Mouse (Mus musculus) heart, embryonic 10.5 days (tissue): Measurements from ENCODE around the gene 1500011B03Rik. TPM values are rescaled to one million over a fixed set of nuclear protein-coding genes. Genes with fewer than 3 reads are reported as not detected.

ENCODE experiments used
- DNase-seq: peaks from one replicate; pipeline ENCODE4 v3.0.0-alpha.2; 2017; ENCODE audit warnings: low spot score
- H3K27ac ChIP-seq: fragments of 300-500 bp; sonication (generic); 2 replicates; pipeline ENCODE4 v1.5.1; 2016; ENCODE audit warnings: mild to moderate bottlenecking
- H3K27me3 ChIP-seq: fragments of 300-500 bp; sonication (generic); 2 replicates; pipeline ENCODE4 v1.6.1; 2016; ENCODE audit warnings: mild to moderate bottlenecking; ENCODE audit not compliant: poor library complexity, insufficient read depth, severe bottlenecking
- H3K36me3 ChIP-seq: fragments of 300-500 bp; sonication (generic); 2 replicates; pipeline ENCODE4 v1.6.1; 2016; ENCODE audit warnings: mild to moderate bottlenecking, moderate library complexity
- H3K4me1 ChIP-seq: fragments of 300-500 bp; sonication (generic); 2 replicates; pipeline ENCODE4 v1.6.1; 2016; ENCODE audit warnings: mild to moderate bottlenecking
- H3K4me3 ChIP-seq: fragments of 300-500 bp; sonication (generic); 2 replicates; pipeline ENCODE4 v1.5.1; 2016; ENCODE audit warnings: mild to moderate bottlenecking, moderate library complexity
- H3K9me3 ChIP-seq: fragments of 300-500 bp; sonication (generic); 2 replicates; pipeline ENCODE4 v1.6.1; 2016; ENCODE audit warnings: mild to moderate bottlenecking, moderate library complexity
- WGBS: fragments of 180-500 bp; shearing (Covaris S2); methylation state at CpG from one replicate; pipeline ENCODE4 v1.1.7; 2016; 5-methylcytosine and 5-hydroxymethylcytosine counted together
- microRNA-seq: library from miRNA; unstranded; fragments of <30 nt; microRNA quantifications from one replicate; pipeline ENCODE4, GENCODE M21; 2017
- polyA plus RNA-seq: library from polyadenylated mRNA; unstranded; fragments of >200 nt; fragmentation: Nextera tagmentation; extraction: Ambion mirVana; gene quantifications from 2 replicates; pipeline ENCODE4 v1.2.1, GENCODE M21; 2016

1500011B03Rik gene
- polyA plus RNA-seq, 1 experiment from 2014 or later: 77.1 TPM

- Histone ChIP-seq H3K4me3 (peak overlapping the region; percentile 100), H3K27ac (peak overlapping the region; percentile 100), H3K36me3 (0 out of 2 replicates have a peak, but pooled peaks cover 5% of the 10 kb centered on the region), H3K9me3 (no peaks in the 10 kb centered on the region), H3K27me3 (no peaks in the 10 kb centered on the region), H3K4me1 (peaks cover 38% of the 10 kb centered on the region)
- under 1% methylated on average over 50 of the region's 52 CpGs for WGBS
- peak; percentile 97 for DNase-seq
Observed at GRCm38 (mm10) chr5:114773211-114773710, 50.0 kb downstream of the 1500011B03Rik start.

DNA sequence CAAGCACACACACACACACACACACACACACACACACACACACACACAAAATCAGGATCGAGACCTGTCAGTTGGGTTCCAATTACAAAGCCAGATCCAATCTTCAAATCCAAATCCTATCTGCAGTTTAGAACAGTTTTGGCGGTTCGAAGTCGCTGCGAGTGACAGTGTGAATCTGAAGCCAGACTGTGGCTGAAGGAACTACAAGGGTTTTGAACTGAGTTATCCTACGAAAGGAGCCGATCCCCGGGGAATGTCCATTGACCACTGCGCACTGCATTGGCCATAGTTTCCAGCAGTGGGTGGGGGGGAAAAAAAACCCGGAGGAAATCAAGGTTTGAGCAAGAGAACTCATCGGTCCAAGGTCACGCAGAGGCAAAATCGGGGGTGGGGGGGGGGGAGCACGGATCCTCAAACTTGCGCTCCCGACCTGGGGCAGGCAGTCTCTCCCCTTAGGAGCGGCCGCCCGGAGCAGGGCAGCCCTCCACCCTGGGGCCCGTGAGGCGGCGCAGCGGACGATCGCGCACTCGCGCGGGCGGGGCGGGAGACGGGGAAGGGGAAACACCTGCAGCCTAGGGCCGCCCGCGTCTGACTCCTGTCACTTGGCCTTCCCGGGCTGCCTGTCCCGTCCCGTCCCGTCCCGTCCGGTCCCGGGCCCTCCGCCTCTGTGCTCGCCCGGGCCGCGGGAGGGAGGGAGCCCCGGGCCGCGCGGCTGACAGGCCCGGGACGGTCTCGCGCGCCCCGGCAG, 50.6 kb downstream of the 1500011B03Rik start:
- DNase-seq: no peak
- 2% methylated on average over 44 of the region's 57 CpGs for WGBS
- Histone ChIP-seq H3K36me3 (0 out of 2 replicates have a peak, but pooled peaks cover 5% of the 10 kb centered on the region), H3K9me3 (no peaks in the 10 kb centered on the region), H3K27ac (peak overlapping the region; percentile 100), H3K4me3 (peak overlapping the region; percentile 100), H3K4me1 (peaks cover 38% of the 10 kb centered on the region), H3K27me3 (no peaks in the 10 kb centered on the region)

- WGBS: 70% methylated on average over 8 of the region's 8 CpGs
- Histone ChIP-seq H3K27ac (no peak overlapping the region), H3K27me3 (no peaks in the 10 kb centered on the region), H3K4me1 (peaks cover 41% of the 10 kb centered on the region), H3K36me3 (0 out of 2 replicates have a peak, but pooled peaks cover 5% of the 10 kb centered on the region), H3K4me3 (peak overlapping the region; percentile 100), H3K9me3 (no peaks in the 10 kb centered on the region)
- DNase-seq: no peak
Observed at GRCm38 (mm10) chr5:114771796-114772195, 51.5 kb downstream of the 1500011B03Rik start.

DNA sequence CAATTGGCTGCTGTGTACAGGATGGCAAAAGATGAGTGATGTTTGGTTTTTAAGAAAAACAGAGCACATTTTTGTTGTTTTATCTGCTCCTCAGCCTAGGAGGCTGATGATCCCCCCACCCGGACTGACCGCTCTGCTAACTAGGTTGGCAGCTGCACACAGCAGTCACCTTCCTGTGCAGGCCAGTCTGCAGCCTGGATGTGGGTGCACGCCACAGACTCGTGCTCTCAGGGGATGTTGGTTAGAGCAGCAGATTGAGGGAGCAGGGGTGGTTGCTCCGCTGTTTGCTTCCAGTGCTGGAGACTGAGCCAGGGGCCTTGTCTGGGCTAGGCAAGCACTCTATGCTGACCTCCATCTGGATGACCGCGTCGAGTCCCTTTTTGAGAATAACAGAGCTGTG, 53.5 kb downstream of the 1500011B03Rik start:
- no peaks in the 10 kb centered on the region for H3K27me3 ChIP-seq
- no peak for DNase-seq
- H3K36me3 ChIP-seq: peaks cover 17% of the 10 kb centered on the region
- no peak overlapping the region for H3K27ac ChIP-seq
- no peaks in the 10 kb centered on the region for H3K9me3 ChIP-seq
- H3K4me1 ChIP-seq: peaks cover 31% of the 10 kb centered on the region
- 89% methylated on average over 8 of the region's 8 CpGs for WGBS
- no peak overlapping the region for H3K4me3 ChIP-seq

DNA sequence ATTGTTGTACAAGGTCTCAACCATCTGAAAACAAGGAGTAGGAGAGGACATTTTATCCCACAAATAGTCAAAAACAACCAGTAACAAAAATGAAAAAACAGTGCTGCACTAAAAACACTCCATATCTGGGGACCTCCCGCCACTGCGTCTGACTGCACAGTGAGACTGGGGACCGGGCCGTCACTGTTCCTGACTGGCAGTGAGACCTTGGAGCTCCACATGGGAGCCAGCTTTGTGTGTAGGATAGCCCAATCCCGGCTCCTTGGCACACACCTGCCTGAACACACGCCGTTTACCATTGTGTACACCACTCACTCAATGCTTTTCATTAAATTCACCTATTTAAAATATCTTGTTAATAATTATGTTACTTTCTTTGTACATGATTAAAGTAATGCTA, 56.1 kb downstream of the 1500011B03Rik start:
- Histone ChIP-seq H3K9me3 (no peaks in the 10 kb centered on the region), H3K4me3 (no peak overlapping the region), H3K27ac (no peak overlapping the region), H3K36me3 (peaks cover 41% of the 10 kb centered on the region), H3K27me3 (no peaks in the 10 kb centered on the region), H3K4me1 (peaks cover 23% of the 10 kb centered on the region)
- DNase-seq: no peak
- WGBS: 88% methylated on average over 7 of the region's 7 CpGs

- Histone ChIP-seq H3K4me3 (no peak overlapping the region), H3K27me3 (no peaks in the 10 kb centered on the region), H3K36me3 (peaks cover 46% of the 10 kb centered on the region), H3K27ac (no peak overlapping the region), H3K9me3 (no peaks in the 10 kb centered on the region), H3K4me1 (peaks cover 23% of the 10 kb centered on the region)
- DNase-seq: no peak
- WGBS: 77% methylated on average over 8 of the region's 8 CpGs
Observed at GRCm38 (mm10) chr5:114766686-114767085, 56.6 kb downstream of the 1500011B03Rik start.

DNA sequence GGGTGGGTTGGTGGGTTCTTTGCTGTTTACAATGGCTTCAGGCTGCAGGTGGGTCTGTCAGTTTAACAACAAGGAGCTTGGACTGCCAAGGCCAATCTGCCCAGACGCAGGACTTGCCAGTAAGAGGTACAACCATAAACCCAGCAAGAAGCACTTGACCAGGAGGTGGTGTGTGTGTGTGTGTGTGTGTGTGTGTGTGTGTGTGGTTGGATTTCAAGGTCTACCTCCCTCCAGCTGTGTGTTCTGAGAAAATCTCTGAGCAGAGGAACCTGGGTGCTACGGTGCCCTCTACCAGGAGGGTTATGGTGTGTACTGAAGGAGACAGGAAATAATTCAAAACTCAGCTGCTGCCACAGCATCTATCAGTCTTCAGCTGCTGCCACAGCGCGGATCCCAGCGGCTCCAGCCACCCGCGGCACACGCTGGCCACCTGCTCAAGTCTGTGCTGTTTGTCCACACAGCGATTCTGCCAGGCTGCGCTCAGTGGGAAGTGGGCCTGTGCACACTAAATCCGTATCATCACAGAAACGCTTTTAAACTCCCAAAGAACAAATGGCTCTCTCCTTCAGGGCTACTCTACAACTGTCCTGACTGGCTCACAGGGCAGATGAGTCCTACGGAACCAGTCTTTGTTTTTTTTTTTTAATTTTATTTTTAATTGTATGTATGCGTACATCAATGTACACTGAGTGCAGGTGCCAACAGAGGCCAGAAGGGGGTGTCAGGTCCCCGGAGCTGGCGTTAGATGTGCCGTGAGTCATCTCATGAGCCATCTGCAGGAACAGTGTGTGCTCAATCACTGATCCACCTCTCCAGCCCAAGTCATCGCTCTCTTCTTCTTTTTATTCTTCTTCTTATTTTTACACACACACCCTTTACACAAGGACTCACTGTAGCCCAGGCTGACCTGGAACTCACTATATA, 58.2 kb downstream of the 1500011B03Rik start:
- 90% methylated on average over 18 of the region's 18 CpGs for WGBS
- no peak for DNase-seq
- Histone ChIP-seq H3K4me3 (no peak overlapping the region), H3K4me1 (peaks cover 24% of the 10 kb centered on the region), H3K36me3 (peaks cover 62% of the 10 kb centered on the region), H3K9me3 (no peaks in the 10 kb centered on the region), H3K27ac (no peak overlapping the region), H3K27me3 (no peaks in the 10 kb centered on the region)

DNA sequence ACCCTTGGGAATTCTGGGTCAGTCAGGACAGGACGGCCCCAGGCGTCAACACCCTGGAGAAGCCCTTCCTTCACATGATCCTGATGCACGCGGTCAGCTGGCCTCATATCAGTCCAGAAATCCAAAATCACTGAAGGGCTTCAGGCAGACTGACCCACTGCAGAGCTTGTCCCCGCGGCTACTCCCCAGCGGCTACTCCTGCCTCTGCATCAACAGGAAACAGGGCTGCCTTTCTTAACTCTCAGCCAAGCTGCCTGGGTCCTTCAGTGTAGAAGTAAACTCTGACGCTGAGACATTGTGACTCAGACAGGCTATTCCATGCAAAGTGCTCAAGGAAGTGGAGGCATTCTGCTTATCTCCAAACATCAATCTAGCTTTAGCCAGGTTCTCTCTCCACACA, 61.3 kb downstream of the 1500011B03Rik start:
- Histone ChIP-seq H3K4me1 (peaks cover 23% of the 10 kb centered on the region), H3K4me3 (no peak overlapping the region), H3K36me3 (peaks cover 76% of the 10 kb centered on the region), H3K9me3 (no peaks in the 10 kb centered on the region), H3K27me3 (no peaks in the 10 kb centered on the region), H3K27ac (no peak overlapping the region)
- DNase-seq: no peak
- WGBS: 52% methylated on average over 8 of the region's 8 CpGs

- Histone ChIP-seq H3K27ac (no peak overlapping the region), H3K36me3 (peaks cover 79% of the 10 kb centered on the region), H3K9me3 (no peaks in the 10 kb centered on the region), H3K4me3 (no peak overlapping the region), H3K27me3 (no peaks in the 10 kb centered on the region), H3K4me1 (peaks cover 15% of the 10 kb centered on the region; the same call in 1 of the 2 replicates)
- WGBS: 89% methylated on average over 5 of the region's 5 CpGs
- DNase-seq: no peak
Observed at GRCm38 (mm10) chr5:114759536-114760090, 63.7 kb downstream of the 1500011B03Rik start.

Small RNAs within 50 kb of the gene (microRNA-seq; reads per million reads assigned to microRNA genes)
- gene Mir6240: 26.3 reads per million, percentile 36 among the genes with 10 or more reads in this experiment

Other genes with a start within 250 kb of the 1500011B03Rik start
- gene Trpv4, start 165.0 kb downstream of the 1500011B03Rik start, polyA plus RNA-seq: 1.1 TPM in 2 replicates
- 65.8 and 71.8 TPM in 2 replicates for gene Gltp, start 132.5 kb downstream of the 1500011B03Rik start, polyA plus RNA-seq
- gene Tchp, start 115.7 kb downstream of the 1500011B03Rik start, polyA plus RNA-seq: 8.8 and 11.4 TPM in 2 replicates
- 37.5 and 41.2 TPM in 2 replicates for gene Ankrd13a, start 48.8 kb downstream of the 1500011B03Rik start, polyA plus RNA-seq
- 31.6 and 33.0 TPM in 2 replicates for gene Git2, start 48.0 kb downstream of the 1500011B03Rik start, polyA plus RNA-seq
- not detected in 2 replicates for gene 4930519G04Rik, start 30.2 kb upstream of the 1500011B03Rik start, polyA plus RNA-seq
- gene Gm9936, start 35.2 kb upstream of the 1500011B03Rik start, polyA plus RNA-seq: not detected in 2 replicates
- gene Oasl2, start 73.5 kb upstream of the 1500011B03Rik start, polyA plus RNA-seq: 1.1 and 1.7 TPM in 2 replicates
- 0.31 TPM in 1 of 2 replicates, not detected in the other for gene Oasl1, start 99.8 kb upstream of the 1500011B03Rik start, polyA plus RNA-seq
- 30.1 and 33.0 TPM in 2 replicates for gene 2210016L21Rik, start 118.7 kb upstream of the 1500011B03Rik start, polyA plus RNA-seq
- gene Hnf1a, start 147.6 kb upstream of the 1500011B03Rik start, polyA plus RNA-seq: 0.11 and 1.9 TPM in 2 replicates
- 6.9 and 11.5 TPM in 2 replicates for gene Sppl3, start 187.7 kb upstream of the 1500011B03Rik start, polyA plus RNA-seq